Mouse (Mus musculus): Measurements from ENCODE around the gene Slc17a6. TPM values are rescaled to one million over a fixed set of nuclear protein-coding genes. Genes with fewer than 3 reads are reported as not detected.
A peak's percentile ranks its signal among the peaks of the same experiment; 100 is the strongest.

The Slc17a6 gene
- polyA plus RNA-seq, 1 experiment from 2014 or later: 5.5 TPM

DNA sequence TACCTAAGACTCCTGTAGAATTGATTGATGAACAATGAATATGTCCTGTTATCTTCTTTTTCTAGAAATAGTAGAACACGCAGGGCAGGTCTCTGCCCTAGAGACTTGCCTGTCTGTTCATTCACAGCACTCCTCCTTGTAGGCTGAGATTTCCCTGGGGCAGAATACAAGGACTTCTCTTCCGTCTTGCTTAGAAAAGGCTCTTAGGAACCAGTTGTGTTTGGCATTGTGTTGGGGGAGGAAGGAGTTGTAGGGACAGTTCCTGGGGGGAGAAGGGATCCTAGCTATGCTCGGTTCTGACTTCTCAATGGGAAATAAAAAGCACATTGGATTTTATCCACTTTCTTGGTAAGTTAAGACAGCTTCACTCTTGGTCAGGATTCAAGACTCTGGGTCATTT is 7.4 kb downstream of the Slc17a6 start:
- 1% methylated on average over 3 of the region's 3 CpGs for WGBS
- peak; percentile 3 for DNase-seq (ENCODE audit: low spot score)
- Histone ChIP-seq H3K27me3 (ENCODE audit: control insufficient read depth, insufficient read depth, low read length) (peaks cover 32% of the 10 kb centered on the region), H3K36me3 (replicated peaks; ENCODE audit: control insufficient read depth, insufficient read depth, low read depth, low read length) (no peaks in the 10 kb centered on the region), H3K9ac (replicated peaks; ENCODE audit: low read length) (no peak overlapping the region), H3K4me3 (ENCODE audit: low read depth, low read length) (no peak overlapping the region), H3K27ac (replicated peaks; ENCODE audit: low read depth, low read length) (no peak overlapping the region), H3K4me1 (ENCODE audit: control insufficient read depth, insufficient read depth, low read length) (no peaks in the 10 kb centered on the region), H3K9me3 (replicated peaks; ENCODE audit: control insufficient read depth, low read length) (no peaks in the 10 kb centered on the region), H3K4me2 (ENCODE audit: low read depth, low read length) (no peak overlapping the region)
- no peak for ATAC-seq (replicated peaks; ENCODE audit: insufficient number of reproducible peaks, low FRiP score, low TSS enrichment, low read depth)

GRCm38 (mm10) chr7:51631171-51631570 is 9.4 kb downstream of the Slc17a6 start:
- H3K4me2 ChIP-seq (ENCODE audit: low read depth, low read length): no peak overlapping the region
- no peaks in the 10 kb centered on the region for H3K36me3 ChIP-seq (replicated peaks; ENCODE audit: control insufficient read depth, insufficient read depth, low read depth, low read length)
- no peaks in the 10 kb centered on the region for H3K4me1 ChIP-seq (ENCODE audit: control insufficient read depth, insufficient read depth, low read length)
- no peak overlapping the region for H3K4me3 ChIP-seq (ENCODE audit: low read depth, low read length)
- WGBS: 61% methylated on average over 3 of the region's 3 CpGs
- no peak for ATAC-seq (replicated peaks; ENCODE audit: insufficient number of reproducible peaks, low FRiP score, low TSS enrichment, low read depth)
- no peak overlapping the region for H3K9ac ChIP-seq (replicated peaks; ENCODE audit: low read length)
- H3K27me3 ChIP-seq (ENCODE audit: control insufficient read depth, insufficient read depth, low read length): peaks cover 13% of the 10 kb centered on the region
- no peak for DNase-seq (ENCODE audit: low spot score)
- no peak overlapping the region for H3K27ac ChIP-seq (replicated peaks; ENCODE audit: low read depth, low read length)
- H3K9me3 ChIP-seq (replicated peaks; ENCODE audit: control insufficient read depth, low read length): no peaks in the 10 kb centered on the region

DNA sequence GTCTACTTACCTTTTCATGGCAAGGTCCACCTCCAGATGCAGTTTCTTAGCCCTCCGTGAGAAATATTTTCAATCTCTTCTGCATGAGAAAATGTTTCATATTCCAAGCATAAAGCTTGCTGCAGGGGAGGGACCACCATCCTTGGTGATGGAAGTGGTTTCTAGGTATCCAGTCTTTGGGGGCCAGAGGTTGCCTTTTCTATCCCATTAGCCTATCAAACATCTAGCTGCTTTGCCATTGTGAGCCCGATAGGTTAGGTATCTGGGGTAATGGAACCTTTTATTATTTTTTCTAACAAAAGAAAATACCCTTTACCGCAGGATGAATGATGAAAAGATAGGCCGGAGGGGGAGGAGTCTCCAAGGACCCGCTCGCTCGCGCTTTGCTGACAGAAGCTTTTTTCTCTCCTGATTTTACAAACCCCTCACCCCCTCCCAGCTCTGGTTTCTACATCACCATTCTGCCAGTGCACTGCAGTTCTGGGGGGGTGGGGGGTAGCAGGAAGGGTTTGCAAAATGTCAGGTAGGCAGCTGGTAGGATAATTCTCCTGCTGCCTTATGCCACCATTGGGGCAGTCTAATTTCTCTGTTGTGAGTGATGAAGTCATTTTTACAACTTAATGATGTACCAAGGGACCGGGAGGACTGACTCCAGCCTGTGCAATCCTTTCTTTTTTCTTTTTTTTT is 10.9 kb downstream of the Slc17a6 start:
- Histone ChIP-seq H3K27me3 (ENCODE audit: control insufficient read depth, insufficient read depth, low read length) (peaks cover 3% of the 10 kb centered on the region), H3K4me2 (ENCODE audit: low read depth, low read length) (no peak overlapping the region), H3K4me3 (ENCODE audit: low read depth, low read length) (no peak overlapping the region), H3K9me3 (replicated peaks; ENCODE audit: control insufficient read depth, low read length) (no peaks in the 10 kb centered on the region), H3K36me3 (replicated peaks; ENCODE audit: control insufficient read depth, insufficient read depth, low read depth, low read length) (no peaks in the 10 kb centered on the region), H3K9ac (replicated peaks; ENCODE audit: low read length) (no peak overlapping the region), H3K27ac (replicated peaks; ENCODE audit: low read depth, low read length) (no peak overlapping the region), H3K4me1 (ENCODE audit: control insufficient read depth, insufficient read depth, low read length) (no peaks in the 10 kb centered on the region)
- ATAC-seq (replicated peaks; ENCODE audit: insufficient number of reproducible peaks, low FRiP score, low TSS enrichment, low read depth) (0 out of 2 replicates have a peak, but pooled peaks have one; percentile 52), DNase-seq (ENCODE audit: low spot score) (peak; percentile 3)
- WGBS: 5% methylated on average over 9 of the region's 9 CpGs

DNA sequence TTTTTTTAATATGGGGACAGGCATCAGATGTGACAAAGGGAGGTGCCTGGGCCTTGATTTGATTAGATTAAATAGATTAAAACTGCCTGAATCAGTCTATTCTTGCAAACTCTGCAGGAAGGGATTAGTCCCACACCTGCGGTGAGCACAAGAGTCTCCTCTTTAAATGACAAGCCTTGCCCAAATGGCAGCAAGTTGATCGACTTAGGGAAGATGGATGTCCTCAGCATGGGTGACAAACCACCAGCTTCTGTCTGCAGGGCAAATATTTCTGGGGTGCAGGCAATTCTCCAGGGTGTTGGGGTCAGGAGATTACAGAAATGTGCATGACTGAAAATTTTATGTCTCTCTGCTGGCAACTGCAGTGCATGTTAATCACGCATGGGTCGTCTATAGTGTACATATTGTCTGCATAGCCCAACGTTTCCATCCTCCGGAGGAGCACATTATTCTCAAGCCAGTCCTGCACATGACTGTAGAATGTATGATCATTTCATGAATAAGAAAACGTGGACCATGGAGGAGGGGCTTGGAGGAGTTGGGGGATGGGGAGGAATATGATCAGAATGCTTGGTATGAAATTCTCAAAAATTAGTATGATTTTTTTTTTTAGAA is 11.5 kb downstream of the Slc17a6 start:
- Histone ChIP-seq H3K9ac (replicated peaks; ENCODE audit: low read length) (no peak overlapping the region), H3K4me3 (ENCODE audit: low read depth, low read length) (no peak overlapping the region), H3K27me3 (ENCODE audit: control insufficient read depth, insufficient read depth, low read length) (no peaks in the 10 kb centered on the region), H3K4me2 (ENCODE audit: low read depth, low read length) (no peak overlapping the region), H3K9me3 (replicated peaks; ENCODE audit: control insufficient read depth, low read length) (no peaks in the 10 kb centered on the region), H3K4me1 (ENCODE audit: control insufficient read depth, insufficient read depth, low read length) (no peaks in the 10 kb centered on the region), H3K27ac (replicated peaks; ENCODE audit: low read depth, low read length) (no peak overlapping the region), H3K36me3 (replicated peaks; ENCODE audit: control insufficient read depth, insufficient read depth, low read depth, low read length) (no peaks in the 10 kb centered on the region)
- DNase-seq (ENCODE audit: low spot score): no peak
- 7% methylated on average over 7 of the region's 7 CpGs for WGBS
- peak; percentile 75 for ATAC-seq (replicated peaks; ENCODE audit: insufficient number of reproducible peaks, low FRiP score, low TSS enrichment, low read depth)

DNA sequence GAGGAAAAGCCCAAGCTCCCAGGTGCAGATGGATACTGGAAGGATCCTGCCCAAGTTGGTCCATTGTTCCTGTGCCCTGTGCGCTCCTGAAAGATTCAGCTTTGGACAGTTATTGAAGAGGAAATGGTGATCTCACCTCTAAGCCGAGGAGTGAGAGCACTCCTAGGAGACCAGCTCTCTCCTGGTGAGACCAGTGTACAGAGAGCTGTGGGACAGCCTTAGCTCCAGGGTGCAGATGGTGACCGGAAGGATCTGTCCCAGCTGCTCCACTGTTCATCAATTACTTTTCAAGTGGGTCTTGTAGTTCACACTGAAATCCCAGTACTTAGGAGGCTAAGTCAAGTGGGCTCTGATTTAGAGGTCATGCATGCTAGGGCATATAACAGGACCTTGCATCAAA is 35.3 kb downstream of the Slc17a6 start:
- Histone ChIP-seq H3K9ac (replicated peaks; ENCODE audit: low read length) (no peak overlapping the region), H3K4me1 (ENCODE audit: control insufficient read depth, insufficient read depth, low read length) (no peaks in the 10 kb centered on the region), H3K36me3 (replicated peaks; ENCODE audit: control insufficient read depth, insufficient read depth, low read depth, low read length) (no peaks in the 10 kb centered on the region), H3K4me2 (ENCODE audit: low read depth, low read length) (no peak overlapping the region), H3K27me3 (ENCODE audit: control insufficient read depth, insufficient read depth, low read length) (no peaks in the 10 kb centered on the region), H3K27ac (replicated peaks; ENCODE audit: low read depth, low read length) (no peak overlapping the region), H3K4me3 (ENCODE audit: low read depth, low read length) (no peak overlapping the region), H3K9me3 (replicated peaks; ENCODE audit: control insufficient read depth, low read length) (no peaks in the 10 kb centered on the region)
- WGBS: 75% methylated on average over 3 of the region's 3 CpGs
- no peak for ATAC-seq (replicated peaks; ENCODE audit: insufficient number of reproducible peaks, low FRiP score, low TSS enrichment, low read depth)
- no peak for DNase-seq (ENCODE audit: low spot score)

GRCm38 (mm10) chr7:51662441-51662840 is 40.6 kb downstream of the Slc17a6 start:
- Histone ChIP-seq H3K36me3 (replicated peaks; ENCODE audit: control insufficient read depth, insufficient read depth, low read depth, low read length) (no peaks in the 10 kb centered on the region), H3K9me3 (replicated peaks; ENCODE audit: control insufficient read depth, low read length) (no peaks in the 10 kb centered on the region), H3K27ac (replicated peaks; ENCODE audit: low read depth, low read length) (no peak overlapping the region), H3K9ac (replicated peaks; ENCODE audit: low read length) (no peak overlapping the region), H3K4me1 (ENCODE audit: control insufficient read depth, insufficient read depth, low read length) (no peaks in the 10 kb centered on the region), H3K27me3 (ENCODE audit: control insufficient read depth, insufficient read depth, low read length) (no peaks in the 10 kb centered on the region), H3K4me2 (ENCODE audit: low read depth, low read length) (no peak overlapping the region), H3K4me3 (ENCODE audit: low read depth, low read length) (no peak overlapping the region)
- ATAC-seq (replicated peaks; ENCODE audit: insufficient number of reproducible peaks, low FRiP score, low TSS enrichment, low read depth) (no peak), DNase-seq (ENCODE audit: low spot score) (no peak)
- 59% methylated on average over 5 of the region's 5 CpGs for WGBS

GRCm38 (mm10) chr7:51693539-51694217 is 71.9 kb downstream of the Slc17a6 start:
- no peak overlapping the region for H3K27ac ChIP-seq (replicated peaks; ENCODE audit: low read depth, low read length)
- no peaks in the 10 kb centered on the region for H3K27me3 ChIP-seq (ENCODE audit: control insufficient read depth, insufficient read depth, low read length)
- DNase-seq (ENCODE audit: low spot score) (no peak), ATAC-seq (replicated peaks; ENCODE audit: insufficient number of reproducible peaks, low FRiP score, low TSS enrichment, low read depth) (no peak)
- H3K36me3 ChIP-seq (replicated peaks; ENCODE audit: control insufficient read depth, insufficient read depth, low read depth, low read length): no peaks in the 10 kb centered on the region
- H3K4me1 ChIP-seq (ENCODE audit: control insufficient read depth, insufficient read depth, low read length): no peaks in the 10 kb centered on the region
- no peaks in the 10 kb centered on the region for H3K9me3 ChIP-seq (replicated peaks; ENCODE audit: control insufficient read depth, low read length)
- no peak overlapping the region for H3K4me2 ChIP-seq (ENCODE audit: low read depth, low read length)
- H3K9ac ChIP-seq (replicated peaks; ENCODE audit: low read length): no peak overlapping the region
- H3K4me3 ChIP-seq (ENCODE audit: low read depth, low read length): no peak overlapping the region
- 84% methylated on average over 8 of the region's 8 CpGs for WGBS

GRCm38 (mm10) chr7:51694452-51694851 is 72.6 kb downstream of the Slc17a6 start:
- Histone ChIP-seq H3K9me3 (replicated peaks; ENCODE audit: control insufficient read depth, low read length) (no peaks in the 10 kb centered on the region), H3K36me3 (replicated peaks; ENCODE audit: control insufficient read depth, insufficient read depth, low read depth, low read length) (no peaks in the 10 kb centered on the region), H3K4me3 (ENCODE audit: low read depth, low read length) (no peak overlapping the region), H3K4me1 (ENCODE audit: control insufficient read depth, insufficient read depth, low read length) (no peaks in the 10 kb centered on the region), H3K27me3 (ENCODE audit: control insufficient read depth, insufficient read depth, low read length) (no peaks in the 10 kb centered on the region), H3K27ac (replicated peaks; ENCODE audit: low read depth, low read length) (no peak overlapping the region), H3K4me2 (ENCODE audit: low read depth, low read length) (no peak overlapping the region), H3K9ac (replicated peaks; ENCODE audit: low read length) (no peak overlapping the region)
- ATAC-seq (replicated peaks; ENCODE audit: insufficient number of reproducible peaks, low FRiP score, low TSS enrichment, low read depth) (no peak), DNase-seq (ENCODE audit: low spot score) (no peak)
- 79% methylated on average over 4 of the region's 4 CpGs for WGBS

Data from embryonic facial prominence, embryonic 11.5 days (tissue).